Mouse (Mus musculus): ENCODE results near the gene Zfp866. TPM values are rescaled to one million over a fixed set of nuclear protein-coding genes. Genes with fewer than 3 reads are reported as not detected.
A peak's percentile ranks its signal among the peaks of the same experiment; 100 is the strongest.

The Zfp866 gene
- polyA plus RNA-seq, 3 experiments from 2014 or later: 14.0 to 22.5 (median 16.0) TPM

- ATAC-seq: peak; percentile 95
Observed at GRCm38 (mm10) chr8:69716403-69717231, 74.4 kb downstream of the Zfp866 start.

GRCm38 (mm10) chr8:69715366-69715765 lies 75.6 kb downstream of the Zfp866 start:
- no peak for ATAC-seq

GRCm38 (mm10) chr8:69713516-69713915 lies 77.5 kb downstream of the Zfp866 start:
- no peak for ATAC-seq

Other genes with a start within 250 kb of the Zfp866 start
- gene Zfp868, start 165.6 kb downstream of the Zfp866 start, polyA plus RNA-seq (2017; shearing (Covaris generic)): 10 to 100 TPM; 32.3 to 43.1 (median 39.1) TPM
- under 1 TPM; 0.23 to 0.52 (median 0.25) TPM for gene Zfp964, start 136.7 kb downstream of the Zfp866 start, polyA plus RNA-seq (2017; shearing (Covaris generic))
- gene Zfp869, start 80.5 kb downstream of the Zfp866 start, polyA plus RNA-seq (2017; shearing (Covaris generic)): 10 to 100 TPM; 36.0 to 57.8 (median 52.2) TPM
- 1 to 10 TPM; 3.8 to 8.4 (median 7.1) TPM for gene Zfp963, start 41.2 kb downstream of the Zfp866 start, polyA plus RNA-seq (2017; shearing (Covaris generic))
- gene Gm20422, start 16.3 kb downstream of the Zfp866 start, polyA plus RNA-seq (2017; shearing (Covaris generic)): 1 to 10 TPM in 2 of 3 experiments, under 1 TPM in 1; 0.96 to 2.6 (median 1.4) TPM
- gene Atp13a1, start within 50 bp of the Zfp866 start, polyA plus RNA-seq (2017; shearing (Covaris generic)): 10 to 100 TPM; 19.0 to 20.5 (median 20.0) TPM
- gene Gmip, start 17.5 kb upstream of the Zfp866 start, polyA plus RNA-seq (2017; shearing (Covaris generic)): 100 to 1,000 TPM in 1 of 3 experiments, 10 to 100 TPM in 2; 53.2 to 105 (median 79.3) TPM
- under 1 TPM; 0.18 to 0.77 (median 0.51) TPM for gene Lpar2, start 31.3 kb upstream of the Zfp866 start, polyA plus RNA-seq (2017; shearing (Covaris generic))
- 10 to 100 TPM in 2 of 3 experiments, 1 to 10 TPM in 1; 7.5 to 20.8 (median 18.4) TPM for gene Pbx4, start 41.3 kb upstream of the Zfp866 start, polyA plus RNA-seq (2017; shearing (Covaris generic))
- gene Cilp2, start 96.5 kb upstream of the Zfp866 start, polyA plus RNA-seq (2017; shearing (Covaris generic)): not detected
- 1 to 10 TPM in 1 of 3 experiments, under 1 TPM in 1, not detected in 1; 0.35 to 1.2 TPM for gene Tssk6, start 111.0 kb upstream of the Zfp866 start, polyA plus RNA-seq (2017; shearing (Covaris generic))
- gene Ndufa13, start 111.4 kb upstream of the Zfp866 start, polyA plus RNA-seq (2017; shearing (Covaris generic)): 100 to 1,000 TPM; 194 to 284 (median 245) TPM
- gene Yjefn3, start 111.5 kb upstream of the Zfp866 start, polyA plus RNA-seq (2017; shearing (Covaris generic)): 1 to 10 TPM in 1 of 3 experiments, under 1 TPM in 1, not detected in 1; 0.56 to 1.1 TPM
- 10 to 100 TPM; 20.1 to 29.0 (median 23.2) TPM for gene Gatad2a, start 205.2 kb upstream of the Zfp866 start, polyA plus RNA-seq (2017; shearing (Covaris generic))

Data from inflammation-experienced regulatory T-cells, adult 6 months (primary cell).